In genomic region chr6:112516496-112516895, GRCm38 (mm10) we compare ENCODE assay signal across 15 mouse cellular contexts. TPM values are rescaled to one million over a fixed set of nuclear protein-coding genes. Genes with fewer than 3 reads are reported as not detected.
A peak's percentile ranks its signal among the peaks of the same experiment; 100 is the strongest.
DNase-seq lines count a peak whose midpoint lies in the region; ATAC-seq and TF ChIP-seq lines count a peak whose summit lies in the region.
"Had no signal": no experiment of that assay in that cellular context is flagged by ENCODE, and none has a peak within 500 bp of the region (broad histone marks: within the 10 kb centered on the region; RNA-seq: fewer than 3 reads in every experiment).

No protein-coding gene starts in this region.

- H3K4me3 ChIP-seq in neural tube, embryonic 15.5 days (replicated peaks): no peak overlapping the region
- H3K4me3 ChIP-seq in forebrain, embryonic 12.5 days (replicated peaks): no peak overlapping the region
- no peak overlapping the region for H3K4me3 ChIP-seq in midbrain, embryonic 11.5 days (ENCODE audit: low read depth, low read length)
- H3K4me3 ChIP-seq in intestine, embryonic 16.5 days (ENCODE audit: low read length): no peak overlapping the region
- H3K4me3 ChIP-seq in gastrocnemius, adult 2 months: no peak overlapping the region
- H3K4me3 ChIP-seq: embryonic facial prominence, embryonic 15.5 days; heart, embryonic 12.5 days; layer of hippocampus, adult 2 months had no signal

- H3K9me3 ChIP-seq in neural tube, embryonic 15.5 days (replicated peaks): no peaks in the 10 kb centered on the region
- no peaks in the 10 kb centered on the region for H3K9me3 ChIP-seq in forebrain, embryonic 12.5 days
- H3K9me3 ChIP-seq in midbrain, embryonic 11.5 days (ENCODE audit: control insufficient read depth, low read length): no peaks in the 10 kb centered on the region
- no peaks in the 10 kb centered on the region for H3K9me3 ChIP-seq in intestine, embryonic 16.5 days (ENCODE audit: control insufficient read depth, low read length)
- H3K9me3 ChIP-seq: embryonic facial prominence, embryonic 15.5 days; heart, embryonic 12.5 days had no signal

- H3K9ac ChIP-seq in neural tube, embryonic 15.5 days (replicated peaks): no peak overlapping the region
- no peak overlapping the region for H3K9ac ChIP-seq in forebrain, embryonic 12.5 days
- no peak overlapping the region for H3K9ac ChIP-seq in midbrain, embryonic 11.5 days (ENCODE audit: low read length)
- H3K9ac ChIP-seq in intestine, embryonic 16.5 days (ENCODE audit: low read depth, low read length): no peak overlapping the region
- H3K9ac ChIP-seq: embryonic facial prominence, embryonic 15.5 days; heart, embryonic 12.5 days had no signal

- H3K36me3 ChIP-seq in neural tube, embryonic 15.5 days: no peaks in the 10 kb centered on the region
- no peaks in the 10 kb centered on the region for H3K36me3 ChIP-seq in forebrain, embryonic 12.5 days (replicated peaks)
- no peaks in the 10 kb centered on the region for H3K36me3 ChIP-seq in midbrain, embryonic 11.5 days (ENCODE audit: control insufficient read depth, insufficient read depth, low read length)
- no peaks in the 10 kb centered on the region for H3K36me3 ChIP-seq in intestine, embryonic 16.5 days (ENCODE audit: control insufficient read depth, insufficient read depth, low read length)
- H3K36me3 ChIP-seq: embryonic facial prominence, embryonic 15.5 days; heart, embryonic 12.5 days had no signal

- H3K4me1 ChIP-seq in neural tube, embryonic 15.5 days: no peaks in the 10 kb centered on the region
- H3K4me1 ChIP-seq in forebrain, embryonic 12.5 days: peaks cover 11% of the 10 kb centered on the region
- H3K4me1 ChIP-seq in midbrain, embryonic 11.5 days (ENCODE audit: control insufficient read depth, insufficient read depth, low read length): peaks cover 9% of the 10 kb centered on the region
- H3K4me1 ChIP-seq in intestine, embryonic 16.5 days (ENCODE audit: control insufficient read depth, insufficient read depth, low read length): no peaks in the 10 kb centered on the region
- H3K4me1 ChIP-seq: embryonic facial prominence, embryonic 15.5 days; heart, embryonic 12.5 days had no signal

- H3K27me3 ChIP-seq in neural tube, embryonic 15.5 days (replicated peaks): peaks cover 39% of the 10 kb centered on the region
- 0 out of 2 replicates have a peak, but pooled peaks cover 5% of the 10 kb centered on the region for H3K27me3 ChIP-seq in forebrain, embryonic 12.5 days
- peaks cover 69% of the 10 kb centered on the region for H3K27me3 ChIP-seq in midbrain, embryonic 11.5 days (ENCODE audit: control insufficient read depth, insufficient read depth, low read length)
- no peaks in the 10 kb centered on the region for H3K27me3 ChIP-seq in intestine, embryonic 16.5 days (replicated peaks; ENCODE audit: control insufficient read depth, insufficient read depth, low read length)
- H3K27me3 ChIP-seq: embryonic facial prominence, embryonic 15.5 days had no signal

- H3K4me2 ChIP-seq in neural tube, embryonic 15.5 days: no peak overlapping the region
- H3K4me2 ChIP-seq in forebrain, embryonic 12.5 days: no peak overlapping the region
- H3K4me2 ChIP-seq in midbrain, embryonic 11.5 days: no peak overlapping the region
- H3K4me2 ChIP-seq in intestine, embryonic 16.5 days (ENCODE audit: low read depth, low read length): no peak overlapping the region
- H3K4me2 ChIP-seq: embryonic facial prominence, embryonic 15.5 days; heart, embryonic 12.5 days had no signal

- peak; percentile 39 for DNase-seq in neural tube, embryonic 10.5 days (ENCODE audit: extremely low spot score, low spot score)
- DNase-seq in midbrain, embryonic 11.5 days (ENCODE audit: low spot score, missing footprints): peak; percentile 90
- peak; percentile 90 for DNase-seq in retina, postnatal 1 day
- DNase-seq in gastrocnemius, adult 2 months: no peak
- no peak for DNase-seq in cerebellum, postnatal 4 days (ENCODE audit: low spot score in 2 of 2)
- DNase-seq: adrenal gland, postnatal 10 days; left cerebral cortex, postnatal 4 days; spleen, adult 18-20 months had no signal

- H3K27ac ChIP-seq in neural tube, embryonic 15.5 days (replicated peaks): no peak overlapping the region
- H3K27ac ChIP-seq in forebrain, embryonic 12.5 days: no peak overlapping the region
- no peak overlapping the region for H3K27ac ChIP-seq in midbrain, embryonic 11.5 days (ENCODE audit: low read depth, low read length)
- no peak overlapping the region for H3K27ac ChIP-seq in intestine, embryonic 16.5 days (ENCODE audit: low read length)
- no peak overlapping the region for H3K27ac ChIP-seq in gastrocnemius, adult 2 months
- H3K27ac ChIP-seq: embryonic facial prominence, embryonic 15.5 days; layer of hippocampus, adult 2 months had no signal

- ATAC-seq in neural tube, embryonic 15.5 days (ENCODE audit: low FRiP score): no peak
- ATAC-seq in forebrain, embryonic 12.5 days (ENCODE audit: low FRiP score): peak; percentile 75
- peak; percentile 95 for ATAC-seq in midbrain, embryonic 11.5 days (ENCODE audit: low FRiP score)
- ATAC-seq in intestine, embryonic 16.5 days: no peak

- WGBS in neural tube, embryonic 15.5 days: 12% methylated on average over 1 of the region's 1 CpGs
- WGBS in forebrain, embryonic 12.5 days: 4% methylated on average over 1 of the region's 1 CpGs
- 4% methylated on average over 1 of the region's 1 CpGs for WGBS in midbrain, embryonic 11.5 days
- WGBS in intestine, embryonic 16.5 days: 13% methylated on average over 1 of the region's 1 CpGs

- intact Hi-C loops in gastrocnemius, adult 2 months (cut with DNase I): no loop called here

- no peak for TF ChIP-seq CTCF in gastrocnemius, adult 2 months (IDR thresholded peaks at IDR 0.05)

RNA-seq across cellular contexts. Expression of gene Oxtr, which starts 26.8 kb away (rescaled TPM):
- 1.8 TPM in 2 replicates for polyA plus RNA-seq in neural tube, embryonic 15.5 days (2015; fragmentation: Nextera tagmentation; extraction: Ambion mirVana)
- polyA plus RNA-seq in forebrain, embryonic 12.5 days (2016; fragmentation: Nextera tagmentation; extraction: Ambion mirVana): 0.23 and 0.26 TPM in 2 replicates
- polyA plus RNA-seq in midbrain, embryonic 11.5 days (2014; fragmentation: Nextera tagmentation; extraction: Ambion mirVana): 0.11 and 0.26 TPM in 2 replicates
- 0.17 and 0.24 TPM in 2 replicates for polyA plus RNA-seq in intestine, embryonic 16.5 days (2015; fragmentation: Nextera tagmentation; extraction: Ambion mirVana)
- under 1 TPM; 0.05 to 0.25 TPM for total RNA-seq in gastrocnemius, adult 2 months (2021)

RNA-seq across cellular contexts. Expression of gene Cav3, which starts 57.2 kb away (rescaled TPM):
- 1.7 and 2.9 TPM in 2 replicates for polyA plus RNA-seq in neural tube, embryonic 15.5 days (2015; fragmentation: Nextera tagmentation; extraction: Ambion mirVana)
- 0.22 TPM in 1 of 2 replicates, not detected in the other for polyA plus RNA-seq in forebrain, embryonic 12.5 days (2016; fragmentation: Nextera tagmentation; extraction: Ambion mirVana)
- 0.11 TPM in 1 of 2 replicates, not detected in the other for polyA plus RNA-seq in midbrain, embryonic 11.5 days (2014; fragmentation: Nextera tagmentation; extraction: Ambion mirVana)
- polyA plus RNA-seq in intestine, embryonic 16.5 days (2015; fragmentation: Nextera tagmentation; extraction: Ambion mirVana): 1.7 and 1.9 TPM in 2 replicates
- 10 to 100 TPM; 65.6 to 68.2 TPM for total RNA-seq in gastrocnemius, adult 2 months (2021)
- total RNA-seq: left cerebral cortex, postnatal 4 days; megakaryocyte progenitor cell, adult 5-6 weeks had no signal

Comparison
In these comparisons a context has a peak if more than half of its experiments do, and no peak if none do; other contexts are left out.
1. DNase-seq: peak in neural tube, embryonic 10.5 days (single experiment), midbrain, embryonic 11.5 days (single experiment) and retina, postnatal 1 day (single experiment); none in gastrocnemius, adult 2 months (single experiment) and cerebellum, postnatal 4 days (0 of 2).
2. ATAC-seq: peak in forebrain, embryonic 12.5 days (single experiment) and midbrain, embryonic 11.5 days (single experiment); none in neural tube, embryonic 15.5 days (single experiment) and intestine, embryonic 16.5 days (single experiment).